Mouse (Mus musculus) hindbrain, embryonic 16.5 days (tissue): ENCODE measurements around the gene Rnpepl1. TPM values are rescaled to one million over a fixed set of nuclear protein-coding genes. Genes with fewer than 3 reads are reported as not detected.

ENCODE experiments used
- ATAC-seq: fragments of 200-750 bp; cut with Nextera tagmentation; 2 replicates; pipeline ENCODE4 v1.8.0; 2017; ENCODE audit warnings: moderate TSS enrichment, moderate library complexity
- H3K27ac ChIP-seq: fragments of 300-500 bp; sonication (generic); 2 replicates; pipeline ENCODE4 v1.5.1; 2014; ENCODE audit warnings: low read depth, mild to moderate bottlenecking, control low read depth, low read length, moderate library complexity
- H3K27me3 ChIP-seq: fragments of 300-500 bp; sonication (generic); replicated peaks from 2 replicates; pipeline ENCODE4 v1.6.1; 2014; ENCODE audit warnings: low read length; ENCODE audit not compliant: control insufficient read depth, insufficient read depth
- H3K36me3 ChIP-seq: fragments of 300-500 bp; sonication (generic); 2 replicates; pipeline ENCODE4 v1.6.1; 2014; ENCODE audit warnings: mild to moderate bottlenecking, low read length, moderate library complexity, mixed read lengths; ENCODE audit not compliant: control insufficient read depth, insufficient read depth
- H3K4me1 ChIP-seq: fragments of 300-500 bp; sonication (generic); 2 replicates; pipeline ENCODE4 v1.6.1; 2014; ENCODE audit warnings: low read depth, low read length; ENCODE audit not compliant: control insufficient read depth, insufficient read depth
- H3K4me2 ChIP-seq: fragments of 300-500 bp; sonication (generic); 2 replicates; pipeline ENCODE4 v1.6.1; 2014; ENCODE audit warnings: mild to moderate bottlenecking, low read length, control low read depth, moderate library complexity
- H3K4me3 ChIP-seq: fragments of 300-500 bp; sonication (generic); 2 replicates; pipeline ENCODE4 v1.5.1; 2014; ENCODE audit warnings: mild to moderate bottlenecking, low read length, control low read depth, moderate library complexity
- H3K9ac ChIP-seq: fragments of 300-500 bp; sonication (generic); 2 replicates; pipeline ENCODE4 v1.6.1; 2014; ENCODE audit warnings: low read depth, mild to moderate bottlenecking, control low read depth, low read length, moderate library complexity
- H3K9me3 ChIP-seq: fragments of 300-500 bp; sonication (generic); 2 replicates; pipeline ENCODE4 v1.6.1; 2014; ENCODE audit warnings: mild to moderate bottlenecking, low read length, moderate library complexity; ENCODE audit not compliant: control insufficient read depth
- WGBS: fragments of 180-500 bp; shearing (Covaris S2); extraction: QIAGEN DNeasy Blood & Tissue Kit; methylation state at CpG from one replicate; pipeline ENCODE4 v1.1.7; 2014; 5-methylcytosine and 5-hydroxymethylcytosine counted together
- polyA plus RNA-seq: library from polyadenylated mRNA; unstranded; fragments of >200 nt; fragmentation: Nextera tagmentation; extraction: Ambion mirVana; gene quantifications from 2 replicates; pipeline ENCODE4 v1.2.1, GENCODE M21; 2015

Rnpepl1 gene
- polyA plus RNA-seq, 1 experiment from 2014 or later: 16.8 TPM

DNA sequence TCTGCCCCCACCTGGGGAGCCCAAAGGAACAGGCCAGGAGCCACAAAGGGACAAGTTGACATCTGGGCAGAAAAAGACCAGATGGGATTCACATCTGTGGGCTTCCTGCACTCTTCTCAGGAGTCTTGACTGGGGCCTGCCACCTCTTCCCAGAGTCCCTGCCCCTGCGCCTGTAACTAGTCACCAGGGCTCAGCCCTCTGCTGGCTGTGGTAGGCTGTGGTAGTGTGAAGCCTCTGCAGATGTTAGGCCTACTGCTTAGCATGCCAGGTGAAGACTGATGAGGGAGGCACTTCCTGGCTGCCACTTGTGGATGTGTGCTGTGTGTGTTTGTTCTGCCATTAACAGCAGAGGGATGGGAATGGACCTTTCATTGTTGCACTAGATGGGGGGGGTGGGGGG lies 1.7 kb downstream of the Rnpepl1 start:
- 47% methylated on average over 1 of the region's 1 CpGs for WGBS
- H3K4me1 ChIP-seq: peaks cover 33% of the 10 kb centered on the region
- no peaks in the 10 kb centered on the region for H3K27me3 ChIP-seq
- no peaks in the 10 kb centered on the region for H3K9me3 ChIP-seq
- H3K36me3 ChIP-seq: peaks cover 23% of the 10 kb centered on the region
- peak overlapping the region; percentile 94 for H3K27ac ChIP-seq
- peak overlapping the region; percentile 95 for H3K4me2 ChIP-seq
- peak overlapping the region; percentile 85 for H3K4me3 ChIP-seq
- peak overlapping the region; percentile 91 for H3K9ac ChIP-seq
- no peak for ATAC-seq

DNA sequence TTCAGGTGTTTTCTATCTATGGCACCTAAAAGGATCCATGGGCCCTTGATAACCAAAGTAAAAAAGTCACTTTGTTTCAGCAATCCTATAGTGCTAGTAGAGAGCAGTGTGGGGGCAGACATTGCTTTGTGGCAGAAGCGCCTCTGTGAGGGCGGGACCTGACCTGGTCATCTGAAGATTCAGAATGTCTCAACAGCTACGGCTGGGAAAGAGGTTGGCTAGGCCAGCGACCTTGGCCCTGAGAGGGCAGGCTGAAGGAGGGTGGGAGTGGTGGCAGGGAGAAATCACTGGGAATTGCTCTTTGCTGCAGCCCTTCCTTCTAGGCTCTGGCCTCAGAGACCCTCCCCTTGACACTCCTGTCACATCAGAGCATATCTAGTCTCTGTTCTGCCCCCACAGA lies 3.7 kb downstream of the Rnpepl1 start:
- Histone ChIP-seq H3K4me2 (no peak overlapping the region), H3K27me3 (no peaks in the 10 kb centered on the region), H3K27ac (no peak overlapping the region), H3K9ac (no peak overlapping the region), H3K4me3 (no peak overlapping the region), H3K36me3 (peaks cover 42% of the 10 kb centered on the region), H3K9me3 (no peaks in the 10 kb centered on the region), H3K4me1 (peaks cover 25% of the 10 kb centered on the region)
- no peak for ATAC-seq
- 83% methylated on average over 4 of the region's 4 CpGs for WGBS

DNA sequence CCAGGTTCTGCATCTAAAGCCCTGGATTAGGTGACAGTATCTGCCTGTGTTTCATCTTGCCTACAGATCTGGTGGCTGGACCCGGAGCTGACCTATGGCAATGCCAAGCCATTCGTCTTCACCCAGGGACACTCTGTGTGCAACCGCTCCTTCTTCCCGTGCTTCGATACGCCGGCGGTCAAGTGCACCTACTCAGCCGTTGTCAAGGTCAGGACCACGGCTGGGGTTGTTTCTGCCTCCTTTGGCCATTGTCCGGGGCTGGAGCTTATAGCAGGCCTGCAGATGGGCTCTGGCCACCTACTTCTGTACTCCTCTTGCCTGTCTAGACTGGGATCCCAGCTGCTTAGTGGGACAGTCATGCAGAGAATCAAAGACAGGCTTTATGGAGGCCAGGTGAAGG lies 4.4 kb downstream of the Rnpepl1 start:
- H3K27me3 ChIP-seq: no peaks in the 10 kb centered on the region
- no peak overlapping the region for H3K27ac ChIP-seq
- peaks cover 18% of the 10 kb centered on the region for H3K4me1 ChIP-seq
- H3K4me2 ChIP-seq: no peak overlapping the region
- peaks cover 49% of the 10 kb centered on the region for H3K36me3 ChIP-seq
- H3K9ac ChIP-seq: no peak overlapping the region
- H3K4me3 ChIP-seq: no peak overlapping the region
- no peak for ATAC-seq
- H3K9me3 ChIP-seq: no peaks in the 10 kb centered on the region
- 96% methylated on average over 11 of the region's 11 CpGs for WGBS

DNA sequence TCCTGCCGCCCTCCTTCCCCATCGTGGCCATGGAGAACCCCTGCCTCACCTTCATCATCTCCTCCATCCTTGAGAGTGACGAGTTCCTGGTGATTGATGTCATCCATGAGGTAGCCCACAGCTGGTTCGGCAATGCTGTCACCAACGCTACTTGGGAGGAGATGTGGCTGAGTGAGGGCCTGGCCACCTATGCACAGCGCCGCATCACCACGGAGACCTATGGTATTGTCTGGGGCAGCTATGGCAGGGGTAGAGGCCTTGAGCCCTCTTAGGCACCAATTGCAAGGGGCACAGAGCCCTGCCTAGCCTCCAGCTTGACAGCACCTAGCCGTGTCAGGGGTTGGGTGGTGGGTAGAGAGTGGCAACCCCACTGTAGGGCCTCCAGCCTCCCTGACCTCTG lies 6.1 kb downstream of the Rnpepl1 start:
- Histone ChIP-seq H3K27me3 (no peaks in the 10 kb centered on the region), H3K4me2 (no peak overlapping the region), H3K4me3 (no peak overlapping the region), H3K4me1 (peaks cover 15% of the 10 kb centered on the region), H3K9me3 (no peaks in the 10 kb centered on the region), H3K9ac (no peak overlapping the region), H3K36me3 (peaks cover 53% of the 10 kb centered on the region), H3K27ac (no peak overlapping the region)
- WGBS: 94% methylated on average over 9 of the region's 9 CpGs
- no peak for ATAC-seq

DNA sequence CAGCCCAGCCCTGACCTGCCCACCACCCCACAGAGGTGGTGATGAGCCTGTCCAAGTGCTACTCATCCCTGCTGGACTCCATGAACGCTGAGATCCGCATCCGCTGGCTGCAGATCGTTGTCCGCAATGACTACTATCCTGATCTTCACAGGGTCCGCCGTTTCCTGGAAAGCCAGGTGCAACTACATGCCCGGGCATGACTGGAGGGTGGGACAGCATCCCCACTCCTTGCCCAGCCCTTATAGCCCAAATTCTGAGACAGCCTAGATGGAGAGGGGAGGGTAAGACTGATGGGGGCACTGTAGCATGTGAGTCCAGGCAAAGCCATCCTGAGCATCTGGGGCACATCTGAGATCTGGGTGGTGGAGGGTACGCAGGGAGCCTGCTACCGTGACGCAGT lies 8.6 kb downstream of the Rnpepl1 start:
- H3K36me3 ChIP-seq: peaks cover 53% of the 10 kb centered on the region
- H3K9ac ChIP-seq: no peak overlapping the region
- no peaks in the 10 kb centered on the region for H3K9me3 ChIP-seq
- no peak overlapping the region for H3K27ac ChIP-seq
- ATAC-seq: no peak
- H3K27me3 ChIP-seq: no peaks in the 10 kb centered on the region
- H3K4me2 ChIP-seq: no peak overlapping the region
- no peaks in the 10 kb centered on the region for H3K4me1 ChIP-seq
- 98% methylated on average over 11 of the region's 11 CpGs for WGBS
- H3K4me3 ChIP-seq: no peak overlapping the region

DNA sequence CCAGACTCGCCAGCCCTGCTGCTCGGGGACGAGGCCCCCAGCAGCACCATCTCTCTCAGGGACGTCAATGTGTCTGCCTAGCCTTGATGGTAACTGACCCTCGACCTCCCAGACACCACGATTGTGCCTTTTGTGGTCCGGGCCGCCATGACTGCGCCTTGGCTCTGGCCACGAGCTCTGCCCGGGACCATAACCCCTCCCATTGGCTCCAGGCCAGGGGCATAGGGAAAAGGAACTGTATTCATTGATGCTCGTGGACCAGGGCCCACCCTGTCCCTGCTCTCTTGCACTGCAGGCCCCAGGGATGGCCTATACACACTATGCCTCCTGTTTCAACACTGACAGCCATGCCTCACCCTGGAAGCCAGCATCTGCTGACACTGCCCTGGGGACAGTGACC lies 9.2 kb downstream of the Rnpepl1 start:
- no peak overlapping the region for H3K9ac ChIP-seq
- no peaks in the 10 kb centered on the region for H3K27me3 ChIP-seq
- H3K27ac ChIP-seq: no peak overlapping the region
- no peak for ATAC-seq
- no peak overlapping the region for H3K4me2 ChIP-seq
- H3K9me3 ChIP-seq: no peaks in the 10 kb centered on the region
- peaks cover 53% of the 10 kb centered on the region for H3K36me3 ChIP-seq
- H3K4me3 ChIP-seq: no peak overlapping the region
- WGBS: 79% methylated on average over 12 of the region's 12 CpGs
- no peaks in the 10 kb centered on the region for H3K4me1 ChIP-seq

DNA sequence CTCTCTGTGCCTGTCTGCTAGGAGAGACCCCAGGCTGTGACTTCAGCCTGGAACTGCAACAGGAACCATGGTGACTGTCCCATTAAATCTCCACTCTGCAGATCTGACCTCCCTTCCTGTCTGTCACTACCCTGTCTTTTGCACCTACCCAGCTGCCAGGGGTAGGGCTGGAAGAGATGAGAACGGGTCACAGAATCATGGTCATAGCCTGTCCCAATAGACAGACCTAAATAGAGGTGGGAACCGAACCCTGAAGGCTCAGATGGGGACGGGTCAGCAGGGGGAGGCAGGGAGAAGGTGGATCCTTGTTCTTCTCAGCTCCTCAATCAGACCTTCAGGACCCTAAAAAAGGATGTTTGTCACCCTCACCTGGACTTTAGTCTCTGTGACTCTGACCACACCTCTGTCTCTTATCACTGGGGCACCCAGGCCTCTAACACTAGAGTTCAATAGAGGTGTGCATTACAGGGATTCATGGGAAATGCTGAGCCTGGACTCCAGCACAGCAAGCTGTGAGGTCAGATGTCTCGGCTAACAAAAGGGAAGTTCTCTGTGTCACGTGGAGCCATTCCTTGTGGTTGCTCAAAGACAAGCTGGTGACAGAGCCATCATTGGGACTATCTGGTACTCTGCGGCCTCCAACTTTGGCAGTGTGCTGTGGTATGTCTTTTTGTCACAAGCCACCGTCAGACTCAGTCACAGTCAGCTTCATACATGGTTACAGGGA lies 10.1 kb downstream of the Rnpepl1 start:
- no peak for ATAC-seq

DNA sequence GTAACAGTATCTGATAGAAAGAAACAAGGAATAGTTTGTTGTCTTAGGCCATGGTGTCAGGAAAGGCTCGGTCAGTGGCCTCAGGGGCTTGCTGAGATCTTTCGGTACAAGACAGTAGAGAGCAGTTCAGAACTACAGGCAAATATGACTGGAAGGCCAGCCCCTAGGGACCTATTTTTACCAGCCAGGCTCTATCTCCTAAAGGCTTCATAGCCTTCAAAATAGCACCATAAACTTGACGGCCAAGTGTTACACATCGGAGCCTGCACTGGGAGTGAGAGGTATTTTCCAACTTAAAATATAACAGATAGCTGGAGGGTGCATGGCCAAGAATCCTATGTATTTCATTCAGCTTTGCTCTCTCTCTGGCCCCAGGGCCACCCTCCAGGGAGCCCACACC lies 10.9 kb downstream of the Rnpepl1 start:
- no peak for ATAC-seq
- Histone ChIP-seq H3K27ac (no peak overlapping the region), H3K9ac (no peak overlapping the region), H3K36me3 (peaks cover 37% of the 10 kb centered on the region), H3K4me1 (no peaks in the 10 kb centered on the region), H3K9me3 (no peaks in the 10 kb centered on the region), H3K4me3 (no peak overlapping the region), H3K27me3 (no peaks in the 10 kb centered on the region), H3K4me2 (no peak overlapping the region)
- WGBS: 95% methylated on average over 4 of the region's 4 CpGs

More for the DNA sequence above, 10.1 kb downstream of the Rnpepl1 start:
- Histone ChIP-seq H3K4me1 (no peaks in the 10 kb centered on the region), H3K36me3 (peaks cover 46% of the 10 kb centered on the region), H3K27ac (no peak overlapping the region), H3K9me3 (no peaks in the 10 kb centered on the region), H3K4me3 (no peak overlapping the region), H3K9ac (no peak overlapping the region), H3K27me3 (no peaks in the 10 kb centered on the region), H3K4me2 (no peak overlapping the region)
- 87% methylated on average over 7 of the region's 7 CpGs for WGBS

DNA sequence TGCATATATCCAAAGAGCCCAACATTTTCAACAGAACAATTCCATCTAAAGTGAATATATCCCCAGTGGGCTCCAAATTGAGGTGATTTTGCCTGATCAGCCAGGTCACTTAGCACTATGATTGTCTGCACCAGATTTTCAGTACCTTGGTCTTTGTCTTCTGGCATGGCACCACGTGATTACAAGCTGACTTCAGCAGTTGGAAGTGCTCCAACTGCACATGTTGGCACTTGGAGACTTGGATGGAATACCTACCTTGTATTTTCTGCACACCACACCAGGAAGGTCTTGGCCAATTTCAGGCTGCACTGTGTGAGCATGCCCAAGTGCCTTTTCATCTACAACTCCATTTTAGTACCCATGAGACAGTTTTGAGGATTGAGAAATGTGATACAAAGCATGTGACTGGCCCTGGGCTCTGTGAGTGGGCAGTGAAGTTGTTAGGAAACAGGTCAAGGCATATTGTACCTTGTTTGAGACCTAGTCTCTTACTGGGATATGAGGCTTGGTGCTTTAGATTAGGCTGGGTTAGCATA lies 19.7 kb downstream of the Rnpepl1 start:
- Histone ChIP-seq H3K4me1 (peaks cover 4% of the 10 kb centered on the region), H3K27me3 (peaks cover 2% of the 10 kb centered on the region), H3K9ac (no peak overlapping the region), H3K27ac (no peak overlapping the region), H3K9me3 (no peaks in the 10 kb centered on the region), H3K4me2 (no peak overlapping the region), H3K36me3 (no peaks in the 10 kb centered on the region), H3K4me3 (no peak overlapping the region)
- no peak for ATAC-seq
- 5% methylated on average over 1 of the region's 1 CpGs for WGBS
